Mouse (Mus musculus) liver, adult (tissue): ENCODE measurements around the gene Crlf1.

ENCODE experiments used
- GATA4 ChIP-seq: IDR thresholded peaks from 2 replicates; pipeline ENCODE4 v1.6.1; 2014; ENCODE audit warnings: mild to moderate bottlenecking, low read length; ENCODE audit not compliant: insufficient replicate concordance

The Crlf1 gene

DNA sequence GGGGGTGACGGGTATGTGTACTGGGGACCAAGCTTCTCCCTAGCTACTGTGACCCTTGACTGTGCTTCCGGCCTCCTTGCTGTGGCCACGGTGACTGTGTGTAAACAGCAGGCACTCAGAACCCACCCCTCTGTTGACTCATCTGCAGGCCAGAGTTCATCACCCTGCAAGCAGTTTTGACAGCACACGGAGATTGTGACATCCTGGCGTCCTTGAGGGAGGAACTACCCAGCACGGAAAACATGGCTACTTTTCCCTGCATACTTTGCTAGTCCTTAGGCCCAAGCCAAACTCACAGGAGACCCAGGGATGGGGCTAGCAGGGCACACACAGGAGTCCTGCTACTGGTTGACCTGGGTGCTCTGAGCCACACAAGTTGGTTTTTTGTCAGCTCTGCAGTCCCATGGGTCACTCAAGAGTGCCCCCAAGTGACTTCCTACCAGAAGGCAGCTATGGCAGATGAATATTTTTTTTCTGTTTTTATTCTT lies 51.3 kb downstream of the Crlf1 start:
- TF ChIP-seq GATA4, result peak; percentile 70; the same call in 1 of the 2 replicates

DNA sequence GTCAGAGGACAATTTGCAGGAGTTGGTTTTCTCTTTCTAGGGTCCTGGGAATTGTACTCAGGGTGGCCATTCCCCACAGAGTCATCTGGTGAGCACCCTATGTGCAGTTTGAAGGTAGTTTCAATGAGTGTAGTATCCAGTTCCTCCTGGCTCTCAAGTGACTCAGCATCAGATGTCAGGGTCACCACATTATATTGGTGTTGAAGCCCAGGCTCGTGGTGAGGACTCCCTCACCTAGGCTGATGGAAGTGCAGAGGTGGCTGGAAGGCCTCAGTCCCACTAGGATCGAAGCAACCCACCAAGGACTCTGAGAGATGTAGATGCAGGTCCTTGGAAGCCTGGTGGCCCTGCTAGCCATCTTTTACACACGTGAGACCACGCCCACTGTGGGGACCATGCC lies 53.5 kb downstream of the Crlf1 start:
- no peak for TF ChIP-seq GATA4

DNA sequence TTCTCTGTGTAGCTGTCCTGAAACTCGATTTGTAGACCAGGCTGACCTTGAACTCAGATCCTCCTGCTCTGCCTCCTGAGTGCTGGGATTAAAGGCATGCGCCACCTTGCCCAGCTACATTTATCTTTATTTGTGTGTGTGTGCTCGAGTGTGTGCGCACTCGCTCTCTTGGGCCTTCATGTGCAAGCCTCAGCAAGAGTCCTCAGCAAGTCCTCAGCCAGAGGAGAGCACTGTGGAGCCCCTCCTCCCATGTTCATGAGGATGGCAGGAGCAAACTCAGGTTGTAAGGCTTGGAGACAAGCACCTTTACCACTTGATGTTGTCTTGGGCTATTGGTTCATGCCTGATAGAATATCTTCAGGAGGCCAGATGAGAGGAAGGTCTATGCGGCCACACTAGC lies 54.8 kb downstream of the Crlf1 start:
- no peak for TF ChIP-seq GATA4

DNA sequence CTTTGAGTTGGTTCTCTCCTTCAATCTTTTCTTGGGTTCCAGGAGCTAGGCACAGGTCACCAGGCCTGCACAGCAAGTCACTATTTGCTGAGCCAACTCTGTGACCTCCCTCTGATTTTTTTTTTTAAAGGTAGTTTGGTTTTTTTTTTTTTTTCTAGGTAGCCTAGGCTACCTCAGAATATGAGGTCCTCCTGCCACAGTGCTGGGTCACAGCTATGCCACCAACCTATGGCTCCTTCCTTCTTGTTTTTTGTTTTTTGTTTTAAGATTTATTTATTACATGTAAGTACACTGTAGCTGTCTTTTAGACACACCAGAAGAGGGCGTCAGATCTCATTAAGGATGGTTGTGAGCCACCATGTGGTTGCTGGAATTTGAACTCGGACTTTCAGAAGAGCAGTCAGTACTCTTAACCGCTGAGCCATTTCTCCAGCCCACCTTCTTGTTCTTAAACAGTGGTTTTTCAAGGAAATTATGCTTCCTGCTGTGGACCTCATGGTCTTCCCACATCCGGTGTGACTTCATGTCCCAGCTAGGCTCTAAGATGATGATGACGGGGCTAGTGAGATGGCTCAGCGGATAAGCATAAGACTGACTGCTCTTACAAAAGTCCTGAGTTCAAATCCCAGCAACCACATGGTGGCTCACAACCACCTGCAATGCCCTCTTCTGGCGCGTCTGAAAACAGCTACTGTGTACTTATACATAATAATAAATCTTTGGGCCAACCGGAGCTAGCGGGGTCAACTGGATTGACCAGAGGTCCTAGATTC lies 56.6 kb downstream of the Crlf1 start:
- TF ChIP-seq GATA4, result no peak

DNA sequence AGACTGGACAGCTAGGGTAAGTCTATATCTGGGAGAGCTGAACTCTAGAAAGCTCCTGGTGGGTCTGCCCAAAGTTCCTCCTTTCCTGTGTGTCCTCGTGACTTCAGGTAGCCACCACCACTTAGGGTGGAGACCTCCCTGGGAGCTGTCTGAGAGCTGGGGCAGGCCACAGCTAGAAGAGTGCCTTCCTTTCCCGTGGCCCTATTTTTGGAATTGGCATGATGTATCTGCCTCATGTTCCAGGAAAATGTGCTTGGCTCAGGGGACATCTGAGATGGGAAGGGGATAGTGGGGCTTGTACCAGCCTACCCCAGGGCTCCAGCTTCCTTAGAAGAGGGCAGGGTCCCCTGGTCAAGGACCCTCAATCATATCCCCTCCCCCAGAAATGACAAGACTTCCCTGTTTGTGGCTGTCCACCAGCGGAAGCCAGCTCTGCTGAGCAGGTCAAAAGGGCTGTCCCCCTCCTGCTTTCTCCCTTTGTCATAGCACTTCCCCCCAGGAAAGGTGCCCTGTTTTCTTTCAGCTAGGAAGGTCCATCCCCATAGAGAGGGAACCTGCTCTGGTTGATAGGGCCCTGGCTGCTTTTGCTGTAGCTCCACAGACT lies 58.7 kb downstream of the Crlf1 start:
- TF ChIP-seq GATA4, result no peak

DNA sequence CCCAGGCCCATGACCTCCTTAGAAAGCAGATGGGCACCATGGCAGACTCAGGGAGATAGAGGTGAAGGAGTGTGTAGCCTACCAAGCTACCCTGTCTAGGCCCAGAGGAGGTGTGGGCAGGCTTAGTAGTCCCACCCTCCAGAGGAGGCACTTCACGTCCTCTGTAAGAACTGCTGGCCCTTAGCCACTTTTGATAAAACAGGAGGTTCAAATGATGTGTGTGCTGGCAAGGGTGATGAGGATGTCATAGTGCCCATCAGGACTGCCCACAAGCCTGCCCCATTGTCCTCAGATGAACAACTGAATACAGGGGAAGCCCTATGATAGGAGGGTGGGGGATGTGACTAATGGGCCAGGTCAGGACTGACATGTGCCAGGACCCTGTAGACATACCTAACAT lies 59.9 kb downstream of the Crlf1 start:
- TF ChIP-seq GATA4, result no peak
